Mouse (Mus musculus) liver (tissue): Measurements from ENCODE around the gene Cpm.
"Not testable (repeated sequence)": the region's sequence is repeated elsewhere in the genome, so short reads cannot be mapped to it uniquely, and the experiment has no call there.

ENCODE experiments used
- DNase-seq: peaks from one replicate; pipeline ENCODE4 v3.0.0-alpha.2; 2020; ENCODE audit warnings: mixed read lengths

The Cpm gene

GRCm38 (mm10) chr10:117707114-117707838, 78.0 kb downstream of the Cpm start:
- DNase-seq, result no peak

DNA sequence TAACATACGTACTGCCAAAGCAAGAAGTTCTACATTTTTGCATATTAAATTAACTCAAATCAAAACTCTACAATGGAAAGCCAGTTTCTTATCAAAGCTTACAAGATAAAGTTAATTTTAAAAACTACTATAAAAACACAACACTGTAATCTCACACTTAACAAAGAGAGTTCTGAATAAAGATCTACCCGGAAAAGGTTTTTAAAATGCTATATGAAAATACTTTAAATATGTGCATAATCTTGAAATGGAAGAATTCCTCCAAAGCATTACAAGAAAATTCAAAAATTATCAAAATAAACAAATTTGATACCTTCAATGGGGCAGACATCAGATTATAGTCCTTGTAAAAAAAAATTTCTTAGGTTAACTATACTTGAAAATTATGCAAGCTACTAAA, 79.1 kb downstream of the Cpm start:
- no peak for DNase-seq

DNA sequence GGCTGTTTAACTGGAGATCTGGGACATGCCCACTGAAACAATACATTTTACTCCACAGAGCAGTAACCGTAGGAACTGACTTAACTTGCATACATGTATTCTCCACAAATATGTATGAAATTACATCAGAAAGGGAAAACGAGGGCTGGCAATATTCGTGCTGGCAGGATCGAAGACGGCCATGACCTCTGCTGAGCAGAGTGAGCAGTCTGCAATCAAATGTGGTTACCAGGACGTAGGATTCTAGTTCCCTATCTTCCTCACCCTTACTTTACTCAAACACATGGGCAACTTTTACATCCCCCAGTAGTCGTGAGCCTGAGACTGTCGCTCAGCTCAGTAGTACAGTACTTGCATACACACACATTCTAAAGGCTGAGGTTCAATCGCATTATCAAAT, 79.6 kb downstream of the Cpm start:
- no peak for DNase-seq

DNA sequence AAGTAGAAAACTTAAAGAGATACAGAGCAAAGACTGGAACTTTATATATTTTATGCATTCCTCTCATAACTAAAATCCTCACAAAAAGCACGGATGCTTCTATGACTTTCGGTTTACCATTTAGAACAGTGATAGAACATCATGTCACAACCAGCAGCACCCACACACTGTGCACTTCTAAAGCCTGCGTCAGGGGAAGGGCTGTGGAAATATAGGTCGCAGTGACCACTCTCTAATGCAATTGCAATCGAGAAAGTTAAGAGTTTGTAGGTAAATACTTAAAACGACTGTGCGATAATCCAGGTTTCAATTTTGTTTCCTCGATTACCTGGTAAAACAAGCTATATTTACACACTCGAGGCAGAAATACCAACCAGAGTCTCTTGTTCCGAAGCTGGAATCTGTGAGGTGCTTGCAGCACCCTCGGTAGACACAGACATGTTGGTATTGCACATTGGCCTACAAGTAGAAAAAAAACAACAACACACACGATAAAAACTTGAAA, 80.1 kb downstream of the Cpm start:
- no peak for DNase-seq

GRCm38 (mm10) chr10:117709930-117710603, 80.8 kb downstream of the Cpm start:
- DNase-seq, result peak; percentile 84

DNA sequence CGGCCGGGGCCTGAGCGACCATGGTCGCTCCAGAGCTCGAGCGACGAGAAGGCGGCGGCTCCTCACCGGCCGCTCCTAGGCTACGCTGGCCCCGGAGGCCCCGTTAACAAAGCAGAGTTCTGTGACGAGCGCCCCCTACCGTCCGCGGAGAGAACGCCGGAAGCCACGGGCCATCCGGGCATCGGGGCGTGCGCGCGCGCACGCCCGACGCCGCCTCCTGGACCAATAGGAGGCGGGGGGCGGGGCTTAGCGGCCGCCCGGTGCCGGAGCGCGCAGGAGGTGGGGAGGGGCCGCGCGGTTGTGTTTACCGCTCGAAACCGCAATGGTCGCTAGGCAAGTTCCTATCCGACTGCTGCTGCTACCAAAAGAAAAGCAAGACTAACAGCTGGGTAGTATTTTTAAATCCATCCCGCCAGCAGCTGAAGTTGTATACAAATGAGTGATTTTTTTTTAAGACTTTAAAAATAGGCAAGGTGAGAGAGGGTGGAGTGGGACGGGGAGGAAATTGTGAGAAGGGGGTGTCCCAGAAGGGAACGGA, 81.4 kb downstream of the Cpm start, which contains the start of gene Mdm2:
Gene Mdm2 (minus strand): TSS at position 155 of the 538 bp plus-strand sequence.
- DNase-seq, result peak; percentile 98

GRCm38 (mm10) chr10:117711408-117711807, 82.1 kb downstream of the Cpm start:
- DNase-seq, result no peak

- no peak for DNase-seq
Measured at GRCm38 (mm10) chr10:117712191-117712754, 83.0 kb downstream of the Cpm start.

GRCm38 (mm10) chr10:117712871-117713270, 83.6 kb downstream of the Cpm start:
- no peak for DNase-seq

GRCm38 (mm10) chr10:117713466-117713865, 84.2 kb downstream of the Cpm start:
- no peak for DNase-seq

- no peak for DNase-seq
Measured at GRCm38 (mm10) chr10:117714048-117714545, 84.8 kb downstream of the Cpm start.

DNA sequence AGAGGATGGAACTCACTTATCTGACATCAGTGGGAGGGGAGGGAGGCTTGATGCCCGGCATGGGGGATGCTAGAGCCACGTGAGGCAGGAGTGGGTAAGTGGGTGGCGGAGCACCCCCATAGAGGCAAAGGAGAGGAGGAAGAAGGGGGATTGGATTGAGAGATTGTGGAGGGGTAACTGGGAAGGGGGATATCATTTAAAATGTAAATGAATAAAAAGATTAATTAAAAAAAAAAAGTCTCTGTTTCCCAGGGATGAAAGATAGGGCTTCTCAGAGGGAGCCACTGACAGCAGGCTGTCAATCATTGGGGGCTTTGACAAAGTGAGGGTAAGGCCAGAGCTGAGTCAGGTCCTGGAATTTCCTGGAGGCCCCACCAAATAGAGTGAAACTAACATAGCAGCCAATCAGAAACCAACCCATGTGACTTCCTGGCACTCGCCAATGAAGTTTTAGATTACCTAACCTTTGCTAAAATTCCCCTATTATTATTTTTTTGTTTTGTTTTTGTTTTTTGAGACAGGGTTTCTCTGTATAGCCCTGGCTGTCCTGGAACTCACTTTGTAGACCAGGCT, 85.7 kb downstream of the Cpm start:
- DNase-seq, result no peak

- DNase-seq, result not testable (repeated sequence)
Measured at GRCm38 (mm10) chr10:117715654-117716053, 86.4 kb downstream of the Cpm start.

DNA sequence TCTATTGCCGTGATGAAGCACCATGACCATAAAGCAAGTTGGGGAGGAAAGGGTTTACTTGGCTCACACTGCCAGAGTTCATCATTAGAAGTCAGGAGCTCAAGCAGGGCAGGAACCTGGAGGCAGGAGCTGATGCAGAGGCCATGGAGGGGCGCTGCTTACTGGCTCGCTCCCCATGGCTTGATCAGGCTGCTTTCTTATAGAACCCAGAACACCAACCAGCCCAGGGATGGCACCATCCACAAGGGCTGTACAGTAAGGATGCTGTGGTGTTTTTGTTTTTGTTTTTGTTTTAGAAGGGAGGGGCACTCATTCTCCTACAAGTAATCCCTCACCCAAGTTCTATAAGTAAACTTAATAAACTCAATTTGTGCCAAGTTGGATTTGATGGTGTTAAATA, 87.4 kb downstream of the Cpm start:
- no peak for DNase-seq

DNA sequence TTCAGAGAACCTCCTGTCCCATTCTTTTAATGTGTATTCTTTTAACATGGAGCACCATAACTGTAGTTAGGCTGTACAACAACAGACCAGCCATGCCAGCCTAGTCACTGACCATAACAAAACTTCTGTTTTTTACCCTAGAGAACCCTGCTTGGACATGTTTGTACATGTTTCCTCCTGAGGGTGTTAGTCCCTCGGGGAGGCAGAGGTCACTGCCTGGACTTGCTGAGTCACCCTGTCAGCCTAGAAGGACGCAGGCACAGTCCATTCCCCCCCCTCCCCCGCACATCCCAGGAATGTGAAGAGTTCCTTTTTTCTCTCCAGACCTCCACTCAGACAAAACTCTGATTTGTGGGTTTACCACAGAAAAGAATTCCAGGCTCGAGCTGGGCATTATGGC, 88.3 kb downstream of the Cpm start:
- peak; percentile 57 for DNase-seq

DNA sequence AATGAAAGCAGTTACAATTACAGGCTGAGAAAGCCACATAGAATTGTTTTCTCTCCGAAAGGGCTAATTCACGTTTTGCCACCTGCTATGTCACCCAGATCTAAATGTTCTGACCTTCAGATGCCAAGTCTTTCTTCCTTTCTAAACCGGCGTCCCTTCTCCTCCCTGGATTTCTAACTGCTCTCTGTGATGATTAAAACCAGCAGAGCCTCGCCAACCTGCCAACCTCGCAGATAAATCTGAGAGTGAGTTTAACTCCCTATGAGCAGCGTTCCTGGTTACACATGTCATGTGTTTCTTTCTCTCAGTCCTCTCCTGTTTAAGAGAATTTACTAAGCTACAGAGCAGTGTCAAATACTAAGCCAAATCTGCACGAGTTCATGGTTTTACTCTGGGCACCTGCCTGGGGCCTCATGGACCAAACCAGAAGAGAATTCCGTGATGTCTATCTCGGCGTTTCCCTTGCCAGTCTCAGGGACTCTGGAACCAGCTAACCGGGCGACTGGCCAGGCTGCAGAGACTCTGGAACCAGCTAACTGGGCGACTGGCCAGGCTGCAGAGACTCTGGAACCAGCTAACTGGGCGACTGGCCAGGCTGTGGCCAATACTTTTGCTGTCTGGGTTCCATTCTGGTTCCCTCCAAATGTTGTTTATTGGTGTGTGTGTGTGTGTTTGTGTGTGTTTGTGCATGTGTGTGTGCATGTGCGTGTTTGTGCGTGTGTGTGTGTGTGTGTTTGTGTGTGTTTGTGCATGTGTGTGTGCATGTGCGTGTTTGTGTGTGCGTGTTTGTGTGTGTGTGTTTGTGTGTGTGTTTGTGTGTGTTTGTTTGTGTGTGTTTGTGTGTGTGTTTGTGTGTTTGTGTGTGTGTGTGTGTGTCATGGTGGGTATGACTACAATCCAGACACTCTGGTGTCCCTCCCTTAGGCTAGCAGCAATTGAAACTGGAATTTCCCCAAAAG, 89.1 kb downstream of the Cpm start:
- no peak for DNase-seq

DNA sequence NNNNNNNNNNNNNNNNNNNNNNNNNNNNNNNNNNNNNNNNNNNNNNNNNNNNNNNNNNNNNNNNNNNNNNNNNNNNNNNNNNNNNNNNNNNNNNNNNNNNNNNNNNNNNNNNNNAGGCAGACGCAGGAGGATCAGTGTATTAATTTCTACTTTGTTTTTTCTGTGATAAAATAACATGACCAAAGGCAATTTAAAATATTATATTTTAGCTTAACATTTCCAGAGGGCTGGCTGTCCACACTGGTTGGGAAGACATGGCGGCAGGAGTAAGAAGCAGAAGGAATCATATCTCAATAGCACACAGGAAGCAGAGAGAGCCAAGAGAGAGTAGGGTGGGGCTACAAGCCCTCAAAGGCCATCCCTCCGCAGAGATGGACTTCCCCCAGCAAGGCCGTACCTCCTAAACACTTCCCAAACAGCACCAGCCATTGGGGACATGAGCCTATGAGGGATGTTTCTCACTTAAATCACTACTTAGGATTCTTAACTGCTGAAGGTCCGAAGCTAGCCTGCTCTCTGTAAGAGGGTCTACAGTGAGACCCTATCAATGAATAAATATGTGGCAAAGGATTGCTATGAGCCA, 94.9 kb downstream of the Cpm start:
- DNase-seq, result no peak

DNA sequence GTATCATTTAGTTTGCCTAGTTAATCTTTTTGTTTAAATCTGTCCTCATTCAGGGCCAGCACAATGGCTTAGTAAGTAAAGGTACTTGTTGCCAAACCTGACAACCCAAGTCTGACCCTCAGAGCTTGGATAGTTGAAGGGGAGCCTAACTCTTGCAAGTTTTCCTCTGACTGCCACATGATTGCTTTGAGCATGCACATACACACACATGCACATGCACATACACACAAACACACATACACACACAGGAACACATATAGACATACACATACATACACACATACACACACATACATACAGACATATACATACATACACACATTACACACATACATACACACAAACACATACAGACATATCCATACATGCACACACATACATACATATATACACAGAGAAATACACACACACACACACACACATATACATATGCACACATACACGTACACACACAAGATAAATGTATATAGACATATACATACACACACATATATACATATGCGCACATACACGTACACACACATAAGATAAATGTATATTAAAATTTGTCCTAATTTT, 95.6 kb downstream of the Cpm start:
- no peak for DNase-seq

GRCm38 (mm10) chr10:117725671-117726070, 96.4 kb downstream of the Cpm start:
- no peak for DNase-seq

DNA sequence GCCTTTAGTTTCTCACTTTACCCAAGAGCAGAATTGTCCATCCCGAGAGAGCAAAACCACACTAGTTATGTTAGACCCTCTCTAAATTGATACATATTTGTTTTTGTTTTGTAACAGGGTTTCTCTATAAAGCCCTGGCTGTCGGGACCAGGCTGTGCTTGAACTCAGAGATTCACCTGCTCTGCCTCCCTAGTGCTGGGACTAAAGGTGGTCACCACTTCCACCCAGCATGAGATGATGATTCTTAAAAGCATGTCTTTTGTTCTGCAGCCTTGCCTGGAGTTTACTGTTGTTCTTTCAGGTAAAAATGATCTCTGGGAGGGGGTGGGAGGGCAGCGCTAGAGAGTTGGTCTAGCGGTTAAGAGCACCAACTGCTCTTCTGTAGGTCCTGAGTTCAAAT, 97.0 kb downstream of the Cpm start:
- DNase-seq, result no peak

GRCm38 (mm10) chr10:117726888-117727385, 97.6 kb downstream of the Cpm start:
- no peak for DNase-seq
